Mouse (Mus musculus): ENCODE measurements at regions not wholly inside any gene's neighbourhood (a gene's known extent, or its start where the extent isn't known, plus 50 kb on each side); places are given as distances from the start of the nearest gene placed in this dataset.
A peak's percentile ranks its signal among the peaks of the same experiment; 100 is the strongest.

GRCm38 (mm10) chr3:19747361-19747760, 118.9 kb upstream of the 1700064H15Rik start:
- ATAC-seq (replicated peaks; ENCODE audit: poor library complexity, severe bottlenecking) = no peak

GRCm38 (mm10) chr3:19751946-19752345, 123.5 kb upstream of the 1700064H15Rik start:
- no peak for ATAC-seq (replicated peaks; ENCODE audit: poor library complexity, severe bottlenecking)

GRCm38 (mm10) chr3:19754011-19754410, 125.5 kb upstream of the 1700064H15Rik start:
- no peak for ATAC-seq (replicated peaks; ENCODE audit: poor library complexity, severe bottlenecking)

DNA sequence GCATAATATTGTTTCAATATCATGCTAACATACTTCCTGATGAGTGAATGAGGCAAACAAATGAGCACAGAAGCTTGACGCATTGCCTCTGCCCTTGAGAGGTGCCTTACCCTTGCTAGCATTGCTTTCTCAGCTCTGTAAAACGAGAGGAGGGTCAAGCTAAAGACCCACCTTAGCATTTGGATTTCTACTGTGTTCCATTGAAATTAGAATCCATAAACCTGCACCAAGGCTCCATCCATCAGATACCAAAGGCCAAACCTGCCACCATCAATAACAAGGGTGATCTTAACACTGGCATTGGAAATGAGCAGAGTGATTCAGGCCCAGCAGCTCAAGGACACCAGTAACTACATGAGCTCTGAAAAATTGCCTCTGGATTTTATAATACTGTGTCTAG, 126.2 kb upstream of the 1700064H15Rik start:
- no peak for ATAC-seq (replicated peaks; ENCODE audit: poor library complexity, severe bottlenecking)

GRCm38 (mm10) chr3:19755136-19755535, 126.7 kb upstream of the 1700064H15Rik start:
- no peak for ATAC-seq (replicated peaks; ENCODE audit: poor library complexity, severe bottlenecking)

GRCm38 (mm10) chr3:19798543-19799106, 158.2 kb upstream of the Cp start:
- ATAC-seq (replicated peaks; ENCODE audit: poor library complexity, severe bottlenecking) = no peak

DNA sequence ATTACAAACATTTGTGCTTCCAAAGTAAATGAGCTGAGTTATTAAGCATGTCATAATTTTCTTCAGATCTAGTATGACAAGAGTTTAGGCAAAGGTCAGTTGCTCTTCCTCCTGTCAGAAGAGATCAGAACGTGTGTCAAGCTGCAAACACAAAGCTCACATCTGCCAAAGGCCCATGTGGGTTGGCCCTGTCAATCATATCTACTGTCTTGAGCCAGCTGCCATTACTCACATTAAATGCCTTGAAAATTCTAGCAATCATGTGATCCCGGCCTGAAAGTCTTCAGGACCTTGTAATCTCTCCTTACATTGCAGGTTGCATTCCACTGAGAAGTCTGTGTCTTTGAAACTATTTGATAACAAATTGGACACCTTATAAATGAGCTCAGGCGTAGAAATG, 146.8 kb upstream of the Cp start:
- ATAC-seq (replicated peaks; ENCODE audit: poor library complexity, severe bottlenecking) = no peak

GRCm38 (mm10) chr3:19824904-19825303, 131.9 kb upstream of the Cp start:
- ATAC-seq (replicated peaks; ENCODE audit: poor library complexity, severe bottlenecking) = no peak

DNA sequence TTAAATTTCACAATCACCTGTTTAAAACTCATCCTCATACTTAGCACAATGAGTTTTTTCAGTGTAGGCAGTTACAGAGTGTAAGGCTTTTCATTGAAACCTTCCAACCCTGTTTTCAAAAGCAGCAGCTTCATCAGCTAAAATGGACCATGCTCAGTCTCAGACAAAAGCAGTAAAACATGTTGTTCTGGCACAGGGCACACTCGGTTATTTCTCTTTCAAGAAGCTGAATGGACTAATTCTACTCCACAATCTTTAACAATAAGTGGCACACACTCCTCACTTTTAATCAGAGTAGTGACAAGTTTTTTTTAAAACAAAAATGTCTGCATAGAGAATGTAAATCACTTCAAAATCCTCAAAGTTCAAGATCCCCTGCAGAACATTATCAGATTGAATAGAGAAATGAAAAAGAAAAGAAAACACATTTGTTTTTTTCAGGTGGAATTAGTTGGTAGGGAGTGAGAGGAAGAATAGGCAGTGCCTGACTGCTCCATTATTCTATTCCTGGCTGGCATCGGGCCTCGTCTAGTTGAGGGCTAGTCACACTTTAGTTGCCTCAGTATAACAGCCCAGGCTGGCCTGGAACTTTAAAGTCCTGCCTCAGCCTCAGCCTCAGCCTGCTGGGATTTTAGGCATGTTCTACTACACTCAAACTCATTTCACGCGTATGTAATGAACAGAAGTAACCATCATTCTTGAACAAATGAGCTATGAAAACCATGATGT, 128.2 kb upstream of the Cp start:
- ATAC-seq (replicated peaks; ENCODE audit: poor library complexity, severe bottlenecking) = no peak

DNA sequence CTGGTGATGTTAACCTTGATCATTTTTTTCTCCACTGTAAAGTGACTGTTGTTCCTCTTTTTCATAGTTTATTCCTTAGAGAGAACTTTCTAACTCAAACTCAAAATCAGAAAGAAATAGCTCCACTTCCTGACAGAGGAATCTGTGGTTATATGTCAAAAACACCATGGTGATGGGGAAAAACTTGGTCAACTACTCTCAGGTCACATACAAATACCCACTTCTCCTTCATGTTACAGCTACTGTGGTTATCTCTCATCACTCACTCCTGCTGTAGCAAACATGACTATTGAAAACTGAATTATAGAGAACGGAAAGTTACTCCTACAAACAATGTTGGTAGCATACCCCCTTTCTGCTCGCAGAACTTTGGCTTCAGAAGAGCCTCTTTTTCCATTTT, 127.1 kb upstream of the Cp start:
- ATAC-seq (replicated peaks; ENCODE audit: poor library complexity, severe bottlenecking) = no peak; the same call in 1 of the 2 replicates

DNA sequence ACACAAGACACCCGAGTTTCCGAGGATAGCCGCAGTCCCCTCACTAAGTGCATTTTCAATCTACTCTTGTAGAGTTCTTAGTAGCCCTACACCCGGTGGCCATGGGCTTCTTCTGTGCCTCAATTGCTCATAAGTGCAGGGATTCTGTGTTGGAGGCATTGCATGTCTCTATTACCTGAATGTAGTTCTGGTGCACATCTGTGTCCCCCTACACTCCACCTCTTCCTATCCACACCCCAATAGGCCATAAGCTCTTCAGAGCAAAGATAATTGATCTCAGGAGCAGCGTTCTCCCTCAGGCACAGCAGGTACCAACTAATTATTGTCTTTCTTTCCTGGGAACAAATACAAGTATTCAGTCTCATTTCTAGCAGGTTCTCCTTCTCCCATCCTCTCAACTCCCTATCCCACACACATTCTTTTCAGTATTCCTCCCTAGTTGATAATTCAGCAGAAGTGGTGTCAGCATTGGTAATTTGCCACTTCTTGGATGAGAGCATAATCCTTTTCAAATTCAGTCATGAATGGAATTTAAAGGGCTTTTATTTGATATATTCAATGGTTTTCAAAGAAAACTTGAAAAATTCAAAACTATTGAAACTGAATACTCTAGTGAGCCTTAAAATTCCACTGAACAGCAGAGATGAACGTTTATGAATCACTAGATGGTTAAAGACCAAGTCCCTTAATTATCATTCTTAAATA, 108.7 kb upstream of the Cp start:
- ATAC-seq (replicated peaks; ENCODE audit: poor library complexity, severe bottlenecking) = no peak

DNA sequence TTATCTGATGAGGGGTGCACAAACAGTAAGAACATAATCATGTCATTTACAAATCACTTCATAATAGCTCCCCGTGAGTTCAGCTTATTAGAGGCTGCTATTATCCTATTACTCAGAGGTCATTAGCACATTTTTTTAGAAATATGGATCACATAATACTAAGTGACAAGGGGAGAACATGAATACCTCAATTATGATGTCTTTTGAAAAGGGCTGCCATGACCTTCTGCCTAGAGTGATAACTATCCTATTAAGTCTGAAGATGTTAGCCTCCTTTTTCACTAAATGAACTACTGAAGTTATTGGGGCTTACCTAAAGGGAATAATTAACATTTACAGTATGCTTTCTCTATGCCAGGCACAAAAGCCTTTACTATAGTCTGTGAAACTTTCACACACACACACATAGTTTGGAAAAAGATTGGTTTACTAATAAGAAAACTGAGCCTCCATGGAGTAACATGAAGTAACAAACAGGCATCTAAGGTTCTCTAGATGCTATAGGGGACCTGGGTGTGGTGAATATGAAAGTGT, 108.1 kb upstream of the Cp start:
- no peak for ATAC-seq (replicated peaks; ENCODE audit: poor library complexity, severe bottlenecking)

DNA sequence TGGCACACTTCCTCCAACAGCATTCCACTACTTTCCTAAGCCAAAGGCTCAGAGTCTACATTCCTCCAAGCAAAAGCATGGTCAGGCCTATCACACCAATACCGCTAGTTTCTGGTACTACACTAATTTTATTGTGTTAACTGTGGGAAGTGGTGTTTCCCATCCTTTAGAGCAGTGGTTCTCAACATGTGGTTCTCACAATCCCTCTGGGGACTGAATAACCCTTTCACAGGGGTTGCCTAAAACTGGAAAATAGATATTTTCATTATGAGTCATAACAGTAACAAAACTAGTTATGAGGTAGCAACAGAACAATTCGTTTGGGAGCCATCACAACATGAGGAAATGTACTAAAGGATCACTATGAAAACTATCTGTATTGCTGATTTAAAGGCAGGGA, 74.2 kb upstream of the Cp start:
- no peak for ATAC-seq (replicated peaks; ENCODE audit: poor library complexity, severe bottlenecking)

GRCm38 (mm10) chr3:19888405-19888804, 68.4 kb upstream of the Cp start:
- no peak for ATAC-seq (replicated peaks; ENCODE audit: poor library complexity, severe bottlenecking)

GRCm38 (mm10) chr3:19894258-19894629, 62.6 kb upstream of the Cp start:
- peak; percentile 10; the same call in 1 of the 2 replicates for ATAC-seq (replicated peaks; ENCODE audit: poor library complexity, severe bottlenecking)

DNA sequence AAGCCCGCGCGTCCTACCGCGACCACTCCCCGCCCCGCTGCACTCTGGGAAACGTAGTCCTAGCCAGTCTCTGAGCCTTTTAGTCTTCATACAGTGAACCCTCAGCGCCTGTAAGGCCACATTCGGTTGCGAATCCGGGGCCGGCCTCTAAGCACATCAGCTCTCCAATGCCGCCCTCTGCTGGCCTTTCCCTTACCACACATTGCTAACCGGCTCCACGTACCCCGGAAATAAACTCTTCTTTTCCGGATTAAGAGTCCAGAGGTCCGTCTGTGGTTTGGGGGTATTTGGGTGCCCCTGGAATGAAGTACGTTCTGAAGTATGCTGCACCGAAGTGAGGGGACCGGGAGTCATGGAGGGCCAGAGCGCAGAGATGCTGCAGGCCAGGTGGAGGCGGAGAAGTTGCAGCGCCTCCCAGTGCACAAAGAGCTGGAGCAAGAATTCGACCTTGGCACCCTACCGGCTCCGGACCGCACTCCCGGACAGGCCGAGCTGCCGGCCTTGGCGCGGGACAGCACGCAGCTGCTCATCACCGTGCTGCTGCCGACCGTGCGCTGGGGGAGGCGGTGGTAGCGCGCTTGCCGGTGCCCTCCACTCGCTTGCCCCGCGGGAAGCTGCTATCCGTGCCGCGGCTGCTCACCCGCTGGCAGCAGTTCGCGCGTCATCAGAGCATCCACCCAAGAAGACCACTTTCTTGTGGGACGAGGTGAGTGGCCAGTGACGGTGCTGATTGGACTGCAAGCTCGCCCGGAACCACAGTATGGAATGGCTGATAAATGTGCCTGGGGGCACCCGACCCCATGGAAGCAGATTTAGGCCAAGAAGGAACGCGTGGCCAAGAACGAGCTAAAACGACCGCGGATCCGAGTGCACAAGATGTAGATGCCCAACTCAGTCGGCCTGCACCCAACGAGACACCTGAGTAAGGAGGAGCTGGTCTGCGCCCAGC, 62.0 kb upstream of the Cp start:
- peak; percentile 96 for ATAC-seq (replicated peaks; ENCODE audit: poor library complexity, severe bottlenecking)

- no peak for ATAC-seq (replicated peaks; ENCODE audit: poor library complexity, severe bottlenecking)
These were observed 61.1 kb upstream of the Cp start for GRCm38 (mm10) chr3:19895755-19896154.

GRCm38 (mm10) chr3:19897140-19897539, 59.7 kb upstream of the Cp start:
- ATAC-seq (replicated peaks; ENCODE audit: poor library complexity, severe bottlenecking) = no peak

DNA sequence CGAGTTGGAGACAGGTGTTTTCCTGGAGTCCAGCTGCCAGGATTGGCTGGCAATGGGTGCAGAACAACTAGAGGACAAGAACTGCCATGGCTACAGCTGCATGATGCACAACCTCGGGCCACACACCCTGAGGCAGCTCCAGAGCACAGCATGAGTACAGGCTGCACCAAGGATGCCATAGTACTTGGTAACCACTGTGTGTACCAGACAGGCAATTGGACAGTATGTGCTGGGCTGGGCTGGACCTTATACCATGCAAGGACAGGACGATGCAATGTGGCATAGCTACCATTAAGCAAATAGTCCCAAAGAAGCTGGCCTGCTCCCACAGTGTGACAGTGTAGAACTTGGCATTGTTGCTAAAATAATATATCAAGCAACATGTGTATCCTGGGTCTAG, 54.6 kb upstream of the Cp start:
- ATAC-seq (replicated peaks; ENCODE audit: poor library complexity, severe bottlenecking) = no peak

Data from granulocyte monocyte progenitor cell, adult 5-6 weeks (primary cell).